Mouse (Mus musculus) brain, embryonic 14.5 days (tissue): ENCODE results near the gene Raly. TPM values are rescaled to one million over a fixed set of nuclear protein-coding genes. Genes with fewer than 3 reads are reported as not detected.

Experiments used
- DNase-seq: peaks from one replicate; pipeline ENCODE4 v3.0.0-alpha.2; 2011; ENCODE audit warnings: low read depth
- CTCF ChIP-seq: fragments of 200-500 bp; IDR thresholded peaks from 2 replicates; pipeline ENCODE4 v1.5.1; 2012; ENCODE audit warnings: inconsistent platforms, mild to moderate bottlenecking, moderate library complexity, borderline replicate concordance; ENCODE audit not compliant: insufficient read depth, insufficient read length; ENCODE audit errors: extremely low read depth
- POLR2A ChIP-seq: fragments of 200-500 bp; IDR thresholded peaks from 2 replicates; pipeline ENCODE4 v1.6.1; 2012; ENCODE audit warnings: mild to moderate bottlenecking, inconsistent platforms, borderline replicate concordance; ENCODE audit not compliant: poor library complexity, insufficient read depth, insufficient read length, severe bottlenecking; ENCODE audit errors: extremely low read depth
- polyA plus RNA-seq: library from polyadenylated mRNA; depleted of rRNA; stranded (reverse); fragments of >200 nt; gene quantifications from 2 replicates; pipeline ENCODE4 v1.2.3, GENCODE M21; 2012

Raly gene
- polyA plus RNA-seq, 1 experiment, result 253 TPM

- TF ChIP-seq CTCF (no peak), POLR2A (no peak)
- DNase-seq, result no peak
Observed at GRCm38 (mm10) chr2:154818599-154818998, 27.7 kb downstream of the Raly start.

- DNase-seq, result no peak
- TF ChIP-seq POLR2A, result no peak
- no peak for TF ChIP-seq CTCF
Observed at GRCm38 (mm10) chr2:154820346-154820745, 29.4 kb downstream of the Raly start.

- DNase-seq, result no peak
- TF ChIP-seq POLR2A, result no peak
- TF ChIP-seq CTCF, result no peak
Observed at GRCm38 (mm10) chr2:154826054-154826538, 35.2 kb downstream of the Raly start.

- no peak for TF ChIP-seq POLR2A
- no peak for DNase-seq
Observed at GRCm38 (mm10) chr2:154827521-154827920, 36.6 kb downstream of the Raly start.

- TF ChIP-seq POLR2A (no peak), CTCF (no peak)
- peak; percentile 67 for DNase-seq
Observed at GRCm38 (mm10) chr2:154832471-154832870, 41.6 kb downstream of the Raly start.

- no peak for DNase-seq
- TF ChIP-seq POLR2A, result no peak
- no peak for TF ChIP-seq CTCF
Observed at GRCm38 (mm10) chr2:154834149-154834865, 43.4 kb downstream of the Raly start.

- no peak for DNase-seq
- TF ChIP-seq POLR2A (no peak), CTCF (no peak)
Observed at GRCm38 (mm10) chr2:154836537-154836936, 45.6 kb downstream of the Raly start.

- DNase-seq, result no peak
Observed at GRCm38 (mm10) chr2:154848086-154848485, 57.2 kb downstream of the Raly start.

GRCm38 (mm10) chr2:154855383-154855782, 64.5 kb downstream of the Raly start:
- TF ChIP-seq POLR2A, result no peak
- peak; percentile 54; the same call in 1 of the 2 replicates for TF ChIP-seq CTCF
- DNase-seq, result peak; percentile 88

More at GRCm38 (mm10) chr2:154848086-154848485, 57.2 kb downstream of the Raly start:
- no peak for TF ChIP-seq CTCF
- TF ChIP-seq POLR2A, result no peak

GRCm38 (mm10) chr2:154863672-154864071, 72.8 kb downstream of the Raly start:
- no peak for DNase-seq
- TF ChIP-seq CTCF (no peak), POLR2A (no peak)

GRCm38 (mm10) chr2:154865696-154866095, 74.8 kb downstream of the Raly start:
- DNase-seq, result no peak
- TF ChIP-seq CTCF (no peak), POLR2A (no peak)

GRCm38 (mm10) chr2:154868106-154868505, 77.2 kb downstream of the Raly start:
- no peak for DNase-seq
- TF ChIP-seq CTCF, result no peak
- TF ChIP-seq POLR2A, result no peak
